Mouse (Mus musculus) liver, adult 2 months (tissue): ENCODE data around the gene Lgmn. TPM values are rescaled to one million over a fixed set of nuclear protein-coding genes. Genes with fewer than 3 reads are reported as not detected.

Experiments
- DNase-seq: peaks from one replicate; pipeline ENCODE4 v3.0.0-alpha.2; 2011; ENCODE audit warnings: low read depth, low spot score; ENCODE audit errors: extremely low read depth
- H3K27ac ChIP-seq: fragments of 200-500 bp; replicated peaks from 2 replicates; pipeline ENCODE4 v1.5.1; 2012; ENCODE audit warnings: low read depth, mild to moderate bottlenecking, control low read depth, inconsistent platforms, low read length; ENCODE audit not compliant: insufficient read depth
- H3K27me3 ChIP-seq: fragments of 200-500 bp; 2 replicates; pipeline ENCODE4 v1.6.1; 2012; ENCODE audit warnings: mild to moderate bottlenecking, moderate library complexity, low read length, inconsistent platforms; ENCODE audit not compliant: control insufficient read depth, insufficient read depth
- H3K36me3 ChIP-seq: fragments of 200-500 bp; 2 replicates; pipeline ENCODE4 v1.6.1; 2012; ENCODE audit warnings: low read length, inconsistent platforms; ENCODE audit not compliant: control insufficient read depth, insufficient read depth
- H3K4me1 ChIP-seq: fragments of 200-500 bp; 2 replicates; pipeline ENCODE4 v1.6.1; 2011; ENCODE audit warnings: low read length; ENCODE audit not compliant: control insufficient read depth, insufficient read depth
- H3K4me3 ChIP-seq: fragments of 200-500 bp; 2 replicates; pipeline ENCODE4 v1.5.1; 2011; ENCODE audit warnings: low read depth, mild to moderate bottlenecking, control low read depth, low read length, moderate library complexity; ENCODE audit not compliant: insufficient read depth
- H3K79me2 ChIP-seq: fragments of 200-500 bp; 2 replicates; pipeline ENCODE4 v1.6.1; 2012; ENCODE audit warnings: inconsistent platforms, mild to moderate bottlenecking, low read length, moderate library complexity; ENCODE audit not compliant: control insufficient read depth, insufficient read depth
- H3K9ac ChIP-seq: fragments of 200-500 bp; 2 replicates; pipeline ENCODE4 v1.6.1; 2012; ENCODE audit warnings: low read depth, mild to moderate bottlenecking, control low read depth, inconsistent platforms, low read length
- CTCF ChIP-seq: fragments of 200-500 bp; IDR thresholded peaks from 2 replicates; pipeline ENCODE4 v1.5.1; 2011; ENCODE audit warnings: low read depth, low read length, control low read depth
- POLR2A ChIP-seq: fragments of 200-500 bp; IDR thresholded peaks from 2 replicates; pipeline ENCODE4 v1.6.1; 2011; ENCODE audit warnings: low read length, control low read depth; ENCODE audit not compliant: insufficient read depth; ENCODE audit errors: extremely low read depth
- WGBS: fragments of 180-500 bp; shearing (Covaris S2); methylation state at CpG from one replicate; pipeline ENCODE4 v1.1.7; 2018; 5-methylcytosine and 5-hydroxymethylcytosine counted together
- polyA plus RNA-seq: library from polyadenylated mRNA; depleted of rRNA; stranded (reverse); fragments of >200 nt; gene quantifications from 2 replicates; pipeline ENCODE4 v1.2.3, GENCODE M21; 2012; rRNA removed
- total RNA-seq: library from RNA; depleted of rRNA; stranded (reverse); fragments of >200 nt; gene quantifications from 2 replicates; pipeline ENCODE4 v1.2.3, GENCODE M21; 2014; rRNA removed

The Lgmn gene
- total and polyA plus RNA-seq, 2 experiments, result 48.5 to 59.6 TPM

DNA sequence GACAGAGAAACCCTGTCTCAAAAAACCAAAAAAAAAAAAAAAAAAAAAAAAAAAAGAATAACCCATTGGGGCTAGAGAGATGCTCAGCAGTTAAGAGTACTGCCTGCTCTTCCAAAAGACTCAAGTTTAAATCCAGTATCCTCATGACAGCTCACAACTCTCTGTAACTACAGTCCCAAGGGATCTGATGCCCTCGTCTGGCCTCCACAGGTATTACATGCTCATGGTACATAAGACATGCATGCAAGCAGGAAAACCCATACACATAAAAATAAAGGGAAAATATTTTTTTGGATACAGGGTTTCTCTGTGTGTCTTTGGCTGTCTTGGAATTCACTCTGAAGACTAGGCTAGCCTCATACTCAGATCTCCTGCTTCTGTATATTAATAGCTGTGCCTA lies 93.1 kb downstream of the Lgmn start:
- Histone ChIP-seq H3K9ac (no peak overlapping the region), H3K79me2 (no peaks in the 10 kb centered on the region), H3K4me3 (no peak overlapping the region), H3K27ac (no peak overlapping the region), H3K27me3 (no peaks in the 10 kb centered on the region), H3K36me3 (peaks cover 2% of the 10 kb centered on the region; the same call in 1 of the 2 replicates), H3K4me1 (no peaks in the 10 kb centered on the region)
- WGBS, result 53% methylated on average over 1 of the region's 1 CpGs
- DNase-seq, result peak; percentile 62
- TF ChIP-seq POLR2A (no peak), CTCF (peak; percentile 51)

DNA sequence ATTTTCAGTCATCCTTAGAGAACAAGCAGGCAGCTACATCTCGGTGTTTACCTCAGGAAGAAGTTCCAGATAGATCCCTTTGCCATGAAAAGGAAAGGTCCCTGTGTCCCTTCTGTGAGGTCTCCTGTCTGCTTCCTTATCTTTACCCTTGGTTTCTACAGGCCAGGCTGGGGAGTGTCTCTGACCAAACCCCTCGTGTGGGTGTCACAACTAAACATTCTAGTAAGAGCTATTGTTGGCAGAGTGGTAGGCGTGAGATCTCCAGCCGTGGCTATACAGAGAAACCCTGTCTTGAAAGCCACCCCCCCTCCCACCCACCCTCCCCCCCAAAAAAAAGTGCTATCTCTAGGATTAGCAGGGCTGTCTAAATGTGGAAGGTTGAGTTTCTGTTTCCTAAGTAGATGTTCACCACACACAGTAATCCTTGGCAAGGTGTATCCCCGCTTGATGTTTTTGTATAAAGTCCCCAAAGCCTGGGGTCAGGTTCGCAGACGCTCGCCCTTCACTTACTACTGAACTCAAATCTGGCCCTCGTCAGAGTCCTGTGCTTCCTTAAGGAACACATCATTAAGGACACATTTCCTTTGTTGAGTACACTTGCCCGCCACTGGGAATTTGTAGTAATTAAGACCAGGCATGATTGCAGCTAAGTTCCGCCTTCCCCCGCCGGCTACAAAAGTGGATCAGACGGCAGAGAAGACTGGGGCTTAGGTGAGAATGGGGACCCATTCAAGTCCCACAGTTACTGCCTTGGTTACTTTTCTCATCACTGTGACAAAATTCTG lies 94.4 kb downstream of the Lgmn start:
- DNase-seq, result no peak
- Histone ChIP-seq H3K27ac (no peak overlapping the region), H3K27me3 (no peaks in the 10 kb centered on the region), H3K4me3 (no peak overlapping the region), H3K4me1 (no peaks in the 10 kb centered on the region), H3K79me2 (no peaks in the 10 kb centered on the region), H3K36me3 (peaks cover 2% of the 10 kb centered on the region; the same call in 1 of the 2 replicates), H3K9ac (no peak overlapping the region)
- TF ChIP-seq CTCF, result no peak
- TF ChIP-seq POLR2A, result no peak
- WGBS, result 89% methylated on average over 14 of the region's 14 CpGs

Other genes starting within 250 kb of the Lgmn start
- 4.9 and 9.2 TPM in 2 replicates for gene Rin3, start 156.8 kb downstream of the Lgmn start, total RNA-seq
- gene Rin3, start 156.8 kb downstream of the Lgmn start, polyA plus RNA-seq, result 8.4 and 12.0 TPM in 2 replicates
- gene Golga5, start 29.3 kb upstream of the Lgmn start, total RNA-seq, result 16.6 and 18.6 TPM in 2 replicates
- 6.8 and 7.8 TPM in 2 replicates for gene Golga5, start 29.3 kb upstream of the Lgmn start, polyA plus RNA-seq
- 1.8 TPM in 1 of 2 replicates, not detected in the other for gene Chga, start 115.2 kb upstream of the Lgmn start, total RNA-seq
- gene Chga, start 115.2 kb upstream of the Lgmn start, polyA plus RNA-seq, result 0.42 TPM in 1 of 2 replicates, not detected in the other